Comparison of ENCODE assay signal across 9 mouse cellular contexts in the genomic region with DNA sequence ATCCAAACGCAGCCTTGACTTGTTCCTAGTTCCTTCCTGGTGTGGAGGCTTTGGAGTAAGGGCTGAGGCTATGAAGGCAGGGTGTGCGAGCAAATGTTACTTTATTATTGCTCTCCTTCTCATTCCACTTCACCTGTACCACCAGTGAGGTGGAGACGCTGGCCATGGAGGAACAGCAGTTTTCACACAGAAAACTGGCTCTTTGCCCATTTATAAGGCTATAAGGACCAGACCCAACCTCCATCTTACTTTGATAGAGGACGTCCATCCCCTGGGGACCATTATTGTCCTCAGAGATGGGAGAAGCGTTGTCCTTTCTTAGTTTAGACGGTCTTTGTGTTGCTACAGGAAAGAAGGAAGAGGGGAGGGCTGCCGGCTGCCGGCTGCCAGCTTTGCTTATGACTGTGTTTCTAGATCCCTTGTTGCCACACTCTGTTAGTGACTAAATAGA.
A peak's percentile ranks its signal among the peaks of the same experiment; 100 is the strongest.
DNase-seq lines count a peak whose midpoint lies in the region; ATAC-seq and TF ChIP-seq lines count a peak whose summit lies in the region.
"Had no signal": no experiment of that assay in that cellular context is flagged by ENCODE, and none has a peak within 500 bp of the region (broad histone marks: within the 10 kb centered on the region; RNA-seq: fewer than 3 reads in every experiment).

No protein-coding gene starts in this region.

- TF ChIP-seq CTCF in kidney, adult 2 months (conservative IDR thresholded peaks at IDR 0.05; ENCODE audit: insufficient read depth, insufficient read length, low read depth, low read length) = no peak
- no peak for TF ChIP-seq CTCF in bone marrow, adult 2 months (IDR thresholded peaks at IDR 0.05; ENCODE audit: control insufficient read depth, insufficient read depth, low read length)

- TF ChIP-seq POLR2A in kidney, adult 2 months (IDR thresholded peaks at IDR 0.05; ENCODE audit: low read depth, low read length) = no peak
- TF ChIP-seq POLR2A in bone marrow, adult 2 months (IDR thresholded peaks at IDR 0.05; ENCODE audit: borderline replicate concordance, control insufficient read depth, low read depth, low read length) = no peak
- no peak for TF ChIP-seq POLR2A in myocyte (IDR thresholded peaks at IDR 0.05; ENCODE audit: insufficient read length, low read depth)

- H3K36me3 ChIP-seq in kidney, adult 2 months (ENCODE audit: control insufficient read depth, insufficient read depth, low read length) = no peaks in the 10 kb centered on the region
- H3K36me3 ChIP-seq in hindbrain, embryonic 13.5 days = no peaks in the 10 kb centered on the region
- no peaks in the 10 kb centered on the region for H3K36me3 ChIP-seq in myocyte (ENCODE audit: control insufficient read depth, insufficient read depth)

- peak overlapping the region; percentile 18 for H3K4me2 ChIP-seq in hindbrain, embryonic 13.5 days
- peak overlapping the region; percentile 53 for H3K4me2 ChIP-seq in myocyte (ENCODE audit: low read depth)

- H3ac ChIP-seq in myocyte (ENCODE audit: control insufficient read depth, insufficient read length) = no peak overlapping the region

- ATAC-seq in hindbrain, embryonic 13.5 days (ENCODE audit: low FRiP score) = no peak

- peaks cover 80% of the 10 kb centered on the region for H3K79me2 ChIP-seq in myocyte (ENCODE audit: control insufficient read depth, insufficient read depth)

- H3K9ac ChIP-seq in hindbrain, embryonic 13.5 days = no peak overlapping the region

- H3K4me1 ChIP-seq in kidney, adult 2 months (ENCODE audit: control insufficient read depth, insufficient read depth, low read length) = peaks cover 3% of the 10 kb centered on the region; the same call in 1 of the 2 replicates
- H3K4me1 ChIP-seq in bone marrow, adult 2 months (ENCODE audit: control insufficient read depth, insufficient read depth, low read length) = peaks cover 3% of the 10 kb centered on the region; the same call in 1 of the 2 replicates
- H3K4me1 ChIP-seq in hindbrain, embryonic 13.5 days (replicated peaks) = peaks cover 12% of the 10 kb centered on the region

- H3K9me3 ChIP-seq in hindbrain, embryonic 13.5 days = no peaks in the 10 kb centered on the region

- no peak for DNase-seq in kidney, adult 2 months
- DNase-seq in kidney, postnatal 10 days = no peak
- no peak for DNase-seq in embryo, embryonic 10.5 days (ENCODE audit: low spot score)
- no peak for DNase-seq in layer of hippocampus, adult 9-11 months
- DNase-seq in left cerebral cortex, adult 11 months (ENCODE audit: low spot score) = no peak
- DNase-seq: gastrocnemius, postnatal 10 days had no signal

- H3K27ac ChIP-seq in kidney, adult 2 months (ENCODE audit: insufficient read depth, low read depth, low read length) = peak overlapping the region; percentile 49
- H3K27ac ChIP-seq in bone marrow, adult 2 months (ENCODE audit: control insufficient read depth, insufficient read depth, low read depth, low read length, poor library complexity) = peak overlapping the region; percentile 61
- H3K27ac ChIP-seq in hindbrain, embryonic 13.5 days = no peak overlapping the region

- 63% methylated on average over 8 of the region's 8 CpGs for WGBS in kidney, adult 2 months
- 41% methylated on average over 8 of the region's 8 CpGs for WGBS in bone marrow, adult 2 months
- WGBS in hindbrain, embryonic 13.5 days = 68% methylated on average over 8 of the region's 8 CpGs

- no peaks in the 10 kb centered on the region for H3K27me3 ChIP-seq in kidney, adult 2 months (replicated peaks; ENCODE audit: control insufficient read depth, insufficient read depth, low read length)
- peaks cover 80% of the 10 kb centered on the region for H3K27me3 ChIP-seq in hindbrain, embryonic 13.5 days
- H3K27me3 ChIP-seq in myocyte (ENCODE audit: control insufficient read depth, insufficient read depth, insufficient read length) = no peaks in the 10 kb centered on the region

- H3K4me3 ChIP-seq in kidney, adult 2 months (ENCODE audit: insufficient read depth, low read depth, low read length) = peak overlapping the region; percentile 38
- H3K4me3 ChIP-seq in bone marrow, adult 2 months (replicated peaks; ENCODE audit: control insufficient read depth, low read depth, low read length) = peak overlapping the region; percentile 59
- H3K4me3 ChIP-seq in hindbrain, embryonic 13.5 days = 0 out of 2 replicates have a peak overlapping the region, but pooled peaks have one; percentile 7
- H3K4me3 ChIP-seq in myocyte = no peak overlapping the region

TF ChIP-seq in myocyte, 11 proteins besides CTCF, POLR2A, EP300 and RAD21:
- TF ChIP-seq USF1 (IDR thresholded peaks at IDR 0.05; ENCODE audit: low read depth) (no peak), TCF12 (IDR thresholded peaks at IDR 0.05; ENCODE audit: insufficient read depth, poor library complexity, severe bottlenecking) (no peak), E2F4 (IDR thresholded peaks at IDR 0.05; ENCODE audit: insufficient read depth) (no peak), POLR2AphosphoS2 (IDR thresholded peaks at IDR 0.05; ENCODE audit: insufficient read length, low read depth) (no peak), TCF3 (IDR thresholded peaks at IDR 0.05; ENCODE audit: insufficient read length, low read depth) (no peak)
